Mouse (Mus musculus) megakaryocyte, embryonic 14.5 days (primary cell): ENCODE measurements around the gene Fut7. TPM values are rescaled to one million over a fixed set of nuclear protein-coding genes. Genes with fewer than 3 reads are reported as not detected.

Experiments
- H3K27me3 ChIP-seq: replicated peaks from 2 replicates; pipeline ENCODE3; 2012; ENCODE audit warnings: inconsistent platforms
- H3K36me3 ChIP-seq: replicated peaks from 2 replicates; pipeline ENCODE3; 2012; ENCODE audit warnings: low read length, inconsistent platforms, mixed read lengths
- H3K4me1 ChIP-seq: 2 replicates; pipeline ENCODE4 v1.6.1; 2012; ENCODE audit warnings: inconsistent platforms
- H3K4me3 ChIP-seq: replicated peaks from 2 replicates; pipeline ENCODE3; 2012; ENCODE audit warnings: moderate library complexity, mild to moderate bottlenecking, inconsistent platforms
- H3K9me3 ChIP-seq: 2 replicates; pipeline ENCODE4 v1.6.1; 2012; ENCODE audit warnings: inconsistent platforms
- FLI1 ChIP-seq: IDR thresholded peaks from 2 replicates; pipeline ENCODE4 v1.6.1; 2012; ENCODE audit warnings: low read length, inconsistent platforms, mixed read lengths
- GATA1 ChIP-seq: IDR thresholded peaks from 3 replicates; pipeline ENCODE4 v1.6.1; 2012; ENCODE audit warnings: mixed read lengths, low read length, inconsistent platforms, borderline replicate concordance
- polyA plus RNA-seq: library from polyadenylated mRNA; stranded (reverse); fragments of >175 nt; gene quantifications from 2 replicates; pipeline ENCODE4 v1.2.3, GENCODE M21; 2012; ENCODE audit warnings: low replicate concordance; ENCODE audit not compliant: insufficient read depth

Fut7 gene
- 4.3 TPM in 1 of 2 replicates, not detected in the other for polyA plus RNA-seq

DNA sequence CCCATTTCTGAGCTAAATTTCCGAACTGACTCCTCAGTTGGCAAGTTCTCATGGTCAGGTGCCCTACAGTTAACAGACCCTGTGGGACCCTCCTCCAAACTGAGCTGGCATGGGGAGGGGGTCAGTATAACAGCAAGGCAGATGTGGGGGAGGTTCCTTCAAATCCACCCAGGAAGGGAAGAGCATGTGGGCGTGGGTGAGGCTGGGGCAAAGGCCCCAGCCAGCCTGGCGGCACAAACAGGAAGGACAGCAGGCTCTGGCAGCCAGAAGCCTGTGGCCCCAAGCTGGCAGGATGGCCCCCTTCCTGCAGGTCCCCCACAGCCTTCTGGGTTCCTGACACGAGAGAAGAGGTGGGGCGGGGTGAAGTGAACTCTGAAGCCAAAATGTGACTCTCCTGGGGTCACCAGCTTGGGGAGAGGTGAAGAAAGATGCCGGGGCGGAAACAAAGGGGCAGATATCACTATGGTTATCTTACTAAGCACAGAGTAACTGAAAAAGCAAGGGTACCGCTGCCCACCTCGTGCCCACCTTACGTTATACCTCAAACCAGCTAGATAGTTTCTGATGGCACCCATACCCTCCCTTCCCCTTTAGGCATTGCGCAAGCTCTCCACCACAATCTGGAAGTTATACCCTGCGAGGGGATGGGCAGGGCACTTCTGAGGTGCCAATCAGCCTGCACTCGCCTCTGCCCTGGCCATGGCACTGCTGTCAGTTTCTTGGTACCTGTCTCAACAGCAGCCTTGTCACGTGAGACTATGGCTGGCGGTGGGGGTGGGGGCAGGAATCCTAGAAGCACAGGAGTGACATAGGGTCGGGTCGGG lies at the start of gene Fut7:
TSS of gene Fut7 (plus strand) at position 681 of the 824 bp plus-strand sequence.
- Histone ChIP-seq H3K4me3 (peak within 1 kb of the TSS; percentile 86), H3K27me3 (peaks cover 32% of the 10 kb centered on the region), H3K9me3 (peaks cover 3% of the 10 kb centered on the region; the same call in 1 of the 2 replicates), H3K4me1 (peaks cover 79% of the 10 kb centered on the region), H3K36me3 (peaks cover 9% of the 10 kb centered on the region)
- no peak for TF ChIP-seq GATA1
- no peak for TF ChIP-seq FLI1

DNA sequence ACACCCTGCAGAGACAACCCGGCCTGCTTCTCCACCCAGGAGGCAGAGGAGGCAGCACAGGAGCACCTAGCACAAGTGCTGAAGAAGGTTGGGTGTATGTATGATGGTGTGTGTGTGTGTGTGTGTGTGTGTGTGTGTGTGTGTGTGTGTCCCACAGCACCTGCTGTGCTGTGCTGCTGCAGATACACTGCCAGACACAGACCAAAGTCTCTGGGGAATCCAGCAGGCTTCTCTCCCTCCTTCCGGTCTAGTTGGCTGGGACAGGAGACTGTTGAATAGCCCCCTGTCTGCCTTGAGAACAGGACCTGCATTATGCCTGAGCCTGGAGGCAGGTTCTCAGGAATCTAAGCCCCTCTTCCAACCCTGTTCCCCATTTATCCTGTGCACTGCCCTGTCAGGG lies 49.6 kb upstream of the Fut7 start:
- Histone ChIP-seq H3K36me3 (peaks cover 39% of the 10 kb centered on the region), H3K27me3 (peaks cover 5% of the 10 kb centered on the region), H3K4me1 (peaks cover 51% of the 10 kb centered on the region), H3K9me3 (no peaks in the 10 kb centered on the region), H3K4me3 (peak overlapping the region; percentile 97)
- TF ChIP-seq GATA1 = no peak
- TF ChIP-seq FLI1 = no peak

DNA sequence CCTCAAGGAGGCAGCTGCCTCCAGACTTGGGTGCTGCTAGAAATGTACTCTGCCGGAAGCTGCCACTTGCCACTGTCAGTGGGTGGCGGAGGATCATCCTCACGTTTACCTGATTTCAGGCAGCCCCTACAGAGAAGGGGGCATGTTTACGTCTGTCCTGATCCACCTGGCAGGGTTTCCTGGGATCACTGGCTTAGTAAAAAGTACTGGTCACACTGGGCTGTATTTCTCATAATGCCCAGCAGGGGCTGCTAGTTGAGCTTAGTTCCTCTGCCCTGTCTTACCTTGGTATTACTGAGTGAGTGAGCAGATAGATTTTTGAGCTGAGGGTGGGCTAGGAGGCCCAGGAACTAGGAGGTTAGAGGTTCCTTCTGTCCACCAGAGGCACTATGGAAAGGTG lies 46.5 kb upstream of the Fut7 start:
- Histone ChIP-seq H3K36me3 (peaks cover 44% of the 10 kb centered on the region), H3K4me1 (peaks cover 37% of the 10 kb centered on the region)

DNA sequence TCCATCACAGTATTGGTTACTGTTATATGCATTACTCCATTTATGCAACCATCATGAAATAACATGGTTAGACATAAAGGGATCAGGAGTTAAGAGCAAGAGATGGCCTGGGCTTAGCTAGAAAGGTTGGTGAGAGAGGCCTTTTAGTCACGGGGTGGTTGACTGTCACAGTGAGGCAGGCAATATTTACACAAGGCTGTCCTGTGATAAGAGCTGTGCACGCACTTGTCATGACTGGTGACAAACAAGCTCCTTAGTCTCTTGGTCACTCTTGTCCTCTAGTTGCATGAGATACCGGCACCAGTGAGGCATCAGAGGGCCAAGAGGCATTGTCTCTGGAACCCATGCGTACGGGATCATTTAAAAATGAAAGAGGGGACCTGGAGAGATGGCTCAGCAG lies 38.6 kb upstream of the Fut7 start:
- no peak for TF ChIP-seq FLI1
- no peak for TF ChIP-seq GATA1
- Histone ChIP-seq H3K27me3 (peaks cover 43% of the 10 kb centered on the region), H3K4me1 (0 out of 2 replicates have a peak, but pooled peaks cover 3% of the 10 kb centered on the region), H3K9me3 (no peaks in the 10 kb centered on the region), H3K4me3 (no peak overlapping the region), H3K36me3 (no peaks in the 10 kb centered on the region)

More for the DNA sequence above, 46.5 kb upstream of the Fut7 start:
- Histone ChIP-seq H3K4me3 (no peak overlapping the region), H3K9me3 (no peaks in the 10 kb centered on the region), H3K27me3 (peaks cover 9% of the 10 kb centered on the region)
- TF ChIP-seq GATA1 = no peak
- TF ChIP-seq FLI1 = no peak

DNA sequence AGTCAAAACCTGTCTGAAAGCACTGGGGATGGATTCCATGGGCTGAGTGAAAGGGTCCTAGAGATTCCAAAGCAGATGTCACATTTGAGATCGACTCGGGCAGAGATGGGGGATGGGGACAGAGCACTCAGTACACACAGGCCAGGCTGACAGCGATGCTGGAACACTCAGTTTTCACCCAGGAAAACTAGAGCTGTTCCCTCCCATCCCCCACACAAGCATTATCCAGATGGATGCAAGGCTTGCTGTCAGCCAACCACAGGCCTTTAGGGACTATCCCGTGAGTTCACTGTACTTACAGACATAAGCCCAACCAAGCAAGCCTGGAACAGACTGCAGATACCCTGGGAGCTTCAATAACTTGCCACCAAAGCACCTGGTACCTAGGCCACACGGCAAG lies 31.8 kb upstream of the Fut7 start:
- no peak overlapping the region for H3K4me3 ChIP-seq
- no peaks in the 10 kb centered on the region for H3K9me3 ChIP-seq
- H3K27me3 ChIP-seq = peaks cover 59% of the 10 kb centered on the region
- H3K4me1 ChIP-seq = peaks cover 20% of the 10 kb centered on the region
- TF ChIP-seq GATA1 (no peak), FLI1 (no peak)
- H3K36me3 ChIP-seq = no peaks in the 10 kb centered on the region

- Histone ChIP-seq H3K9me3 (no peaks in the 10 kb centered on the region), H3K27me3 (peaks cover 80% of the 10 kb centered on the region), H3K36me3 (no peaks in the 10 kb centered on the region), H3K4me3 (no peak overlapping the region), H3K4me1 (peaks cover 28% of the 10 kb centered on the region)
- TF ChIP-seq FLI1 (no peak), GATA1 (no peak)
Observed at GRCm38 (mm10) chr2:25394281-25395221, 28.5 kb upstream of the Fut7 start.

- Histone ChIP-seq H3K4me3 (peak within 1 kb of the TSS; percentile 89), H3K27me3 (peaks cover 91% of the 10 kb centered on the region), H3K9me3 (no peaks in the 10 kb centered on the region), H3K36me3 (no peaks in the 10 kb centered on the region), H3K4me1 (peaks cover 35% of the 10 kb centered on the region)
- no peak for TF ChIP-seq FLI1
- no peak for TF ChIP-seq GATA1
Observed at GRCm38 (mm10) chr2:25395721-25396596, 27.1 kb upstream of the Fut7 start, which contains the start of gene Entpd2. Entpd2 (plus strand) TSS chr2:25395874.

DNA sequence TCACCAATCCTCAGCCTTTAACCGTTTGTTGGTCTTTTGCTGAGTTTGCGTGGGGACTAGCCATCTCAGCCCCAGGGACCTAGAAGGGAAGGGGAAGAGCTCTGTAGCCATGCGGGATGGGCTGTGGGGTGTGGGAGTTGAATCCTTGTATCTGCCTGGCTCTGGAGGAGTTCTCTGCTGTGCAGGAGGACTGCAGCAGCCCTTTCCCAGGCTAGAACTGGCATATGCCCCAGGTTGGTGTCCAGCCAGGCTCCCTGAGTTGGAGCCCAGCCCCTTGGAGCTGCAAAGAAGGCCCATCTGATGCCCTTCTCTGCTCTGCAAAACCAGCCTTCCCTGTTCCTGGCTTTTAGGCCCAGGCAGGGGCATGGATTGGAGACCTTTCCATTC lies 26.5 kb upstream of the Fut7 start:
- no peak overlapping the region for H3K4me3 ChIP-seq
- H3K4me1 ChIP-seq = peaks cover 36% of the 10 kb centered on the region
- no peak for TF ChIP-seq GATA1
- TF ChIP-seq FLI1 = no peak

DNA sequence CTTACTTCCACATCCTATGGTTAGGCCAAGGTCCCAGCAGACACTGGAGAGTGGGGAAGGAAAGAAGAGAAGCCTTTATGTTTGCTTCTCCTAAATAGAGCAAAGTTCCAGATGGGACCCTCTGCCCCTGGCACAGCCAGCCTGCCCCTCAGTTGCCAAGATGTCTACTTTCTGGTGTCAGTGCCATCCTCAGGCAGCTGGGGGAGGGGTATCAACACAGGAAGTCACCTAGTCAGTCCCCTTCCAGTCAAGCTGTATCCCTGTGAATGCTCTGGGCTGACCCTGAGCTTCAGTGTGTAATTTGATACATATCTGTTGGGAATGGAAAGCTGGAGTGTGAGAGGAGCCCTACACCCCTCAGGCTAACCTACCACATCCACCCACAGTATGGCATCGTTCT lies 26.1 kb upstream of the Fut7 start:
- Histone ChIP-seq H3K27me3 (peaks cover 93% of the 10 kb centered on the region), H3K4me1 (peaks cover 36% of the 10 kb centered on the region), H3K9me3 (no peaks in the 10 kb centered on the region), H3K36me3 (no peaks in the 10 kb centered on the region), H3K4me3 (no peak overlapping the region)
- no peak for TF ChIP-seq GATA1
- no peak for TF ChIP-seq FLI1

More for the DNA sequence above, 26.5 kb upstream of the Fut7 start:
- peaks cover 93% of the 10 kb centered on the region for H3K27me3 ChIP-seq
- no peaks in the 10 kb centered on the region for H3K9me3 ChIP-seq
- no peaks in the 10 kb centered on the region for H3K36me3 ChIP-seq

GRCm38 (mm10) chr2:25398065-25398464 lies 25.0 kb upstream of the Fut7 start:
- Histone ChIP-seq H3K9me3 (no peaks in the 10 kb centered on the region), H3K27me3 (peaks cover 94% of the 10 kb centered on the region)
- TF ChIP-seq GATA1 (no peak), FLI1 (no peak)

More at GRCm38 (mm10) chr2:25398065-25398464, 25.0 kb upstream of the Fut7 start:
- H3K4me1 ChIP-seq = peaks cover 46% of the 10 kb centered on the region
- no peak overlapping the region for H3K4me3 ChIP-seq
- no peaks in the 10 kb centered on the region for H3K36me3 ChIP-seq
